ENCODE assay signal across 11 mouse cellular contexts in the genomic region with DNA sequence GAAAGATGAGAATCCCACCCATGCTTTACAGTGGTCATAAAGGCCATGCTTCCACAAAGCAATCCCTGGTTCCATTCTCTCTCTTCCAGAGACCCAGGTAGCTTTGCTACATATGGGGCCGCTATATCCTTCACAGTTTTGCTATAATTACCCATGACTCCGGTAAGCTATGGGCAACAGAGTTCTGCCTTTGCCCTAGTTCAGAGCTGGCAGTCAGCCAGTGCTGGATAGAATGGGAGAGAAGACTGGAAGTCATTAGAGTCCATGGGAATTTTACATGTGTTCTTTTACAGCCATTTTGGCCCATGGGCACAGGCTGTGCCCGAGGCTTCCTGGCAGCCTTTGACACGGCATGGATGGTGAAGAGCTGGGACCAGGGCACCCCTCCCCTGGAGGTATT.
DNase-seq lines count a peak whose midpoint lies in the region; ATAC-seq and TF ChIP-seq lines count a peak whose summit lies in the region.
"Had no signal": no experiment of that assay in that cellular context is flagged by ENCODE, and none has a peak within 500 bp of the region (broad histone marks: within the 10 kb centered on the region; RNA-seq: fewer than 3 reads in every experiment).

No protein-coding gene starts in this region.

- H3ac ChIP-seq in myocyte (ENCODE audit: control insufficient read depth, insufficient read length), result no peak overlapping the region

- H3K79me2 ChIP-seq in myocyte (ENCODE audit: control insufficient read depth, insufficient read depth), result no peaks in the 10 kb centered on the region

- peaks cover 91% of the 10 kb centered on the region for H3K36me3 ChIP-seq in heart, embryonic 10.5 days
- H3K36me3 ChIP-seq in heart, embryonic 13.5 days, result peaks cover 96% of the 10 kb centered on the region
- H3K36me3 ChIP-seq in myocyte (ENCODE audit: control insufficient read depth, insufficient read depth), result peaks cover 49% of the 10 kb centered on the region
- no peaks in the 10 kb centered on the region for H3K36me3 ChIP-seq in forebrain, embryonic 16.5 days (ENCODE audit: control insufficient read depth, insufficient read depth)
- H3K36me3 ChIP-seq: hindbrain, embryonic 15.5 days; neural tube, embryonic 12.5 days had no signal

- H3K4me3 ChIP-seq in heart, embryonic 10.5 days, result no peak overlapping the region
- no peak overlapping the region for H3K4me3 ChIP-seq in heart, embryonic 13.5 days
- no peak overlapping the region for H3K4me3 ChIP-seq in myocyte
- H3K4me3 ChIP-seq in forebrain, embryonic 16.5 days (replicated peaks; ENCODE audit: low read length), result no peak overlapping the region
- H3K4me3 ChIP-seq: erythroblast, embryonic 14.5 days; hindbrain, embryonic 15.5 days; neural tube, embryonic 12.5 days had no signal

- intact Hi-C loops in heart, postnatal 25 days (cut with DNase I), result no loop called here

- H3K27me3 ChIP-seq in heart, embryonic 10.5 days (ENCODE audit: insufficient read depth, poor library complexity, severe bottlenecking), result no peaks in the 10 kb centered on the region
- H3K27me3 ChIP-seq in heart, embryonic 13.5 days (replicated peaks), result no peaks in the 10 kb centered on the region
- H3K27me3 ChIP-seq in myocyte (ENCODE audit: control insufficient read depth, insufficient read depth, insufficient read length), result no peaks in the 10 kb centered on the region
- no peaks in the 10 kb centered on the region for H3K27me3 ChIP-seq in forebrain, embryonic 16.5 days (replicated peaks; ENCODE audit: control insufficient read depth, insufficient read depth, low read length)
- H3K27me3 ChIP-seq: hindbrain, embryonic 15.5 days; neural tube, embryonic 12.5 days had no signal

- 84% methylated on average over 4 of the region's 4 CpGs for WGBS in heart, embryonic 10.5 days
- WGBS in heart, embryonic 13.5 days, result 73% methylated on average over 4 of the region's 4 CpGs
- 51% methylated on average over 4 of the region's 4 CpGs for WGBS in forebrain, embryonic 16.5 days

- H3K9me3 ChIP-seq in heart, embryonic 10.5 days, result no peaks in the 10 kb centered on the region
- no peaks in the 10 kb centered on the region for H3K9me3 ChIP-seq in heart, embryonic 13.5 days
- no peaks in the 10 kb centered on the region for H3K9me3 ChIP-seq in forebrain, embryonic 16.5 days (ENCODE audit: control insufficient read depth, low read length)
- H3K9me3 ChIP-seq: hindbrain, embryonic 15.5 days; neural tube, embryonic 12.5 days had no signal

- no peak for TF ChIP-seq POLR2A in myocyte (IDR thresholded peaks at IDR 0.05; ENCODE audit: insufficient read length, low read depth)

- peak overlapping the region; percentile 73 for H3K27ac ChIP-seq in heart, embryonic 10.5 days
- H3K27ac ChIP-seq in heart, embryonic 13.5 days (replicated peaks), result peak overlapping the region; percentile 92
- no peak overlapping the region for H3K27ac ChIP-seq in forebrain, embryonic 16.5 days (ENCODE audit: low read length)
- H3K27ac ChIP-seq: hindbrain, embryonic 15.5 days; neural tube, embryonic 12.5 days had no signal

- H3K9ac ChIP-seq in heart, embryonic 13.5 days, result peak overlapping the region; percentile 52; the same call in 1 of the 2 replicates
- H3K9ac ChIP-seq in forebrain, embryonic 16.5 days (replicated peaks; ENCODE audit: low read depth, low read length), result no peak overlapping the region
- H3K9ac ChIP-seq: hindbrain, embryonic 15.5 days; neural tube, embryonic 12.5 days had no signal

- no peak for DNase-seq in heart, embryonic 10.5 days (ENCODE audit: low spot score)
- no peak for DNase-seq in heart, postnatal 25 days (ENCODE audit: low spot score)
- DNase-seq in retina, postnatal 1 day, result peak; percentile 67
- no peak for DNase-seq in retina, embryonic 14.5 days (ENCODE audit: low spot score)
- DNase-seq in Muller cell, postnatal 12 days (ENCODE audit: inconsistent ontology term), result no peak

- H3K4me2 ChIP-seq in heart, embryonic 13.5 days, result no peak overlapping the region
- peak overlapping the region; percentile 4 for H3K4me2 ChIP-seq in myocyte (ENCODE audit: low read depth)
- no peak overlapping the region for H3K4me2 ChIP-seq in forebrain, embryonic 16.5 days (ENCODE audit: low read length)
- H3K4me2 ChIP-seq: hindbrain, embryonic 15.5 days; neural tube, embryonic 12.5 days had no signal

- ATAC-seq in heart, embryonic 13.5 days (ENCODE audit: extremely low read depth, insufficient number of reproducible peaks, low FRiP score, low TSS enrichment), result no peak
- ATAC-seq in forebrain, embryonic 16.5 days, result no peak

- H3K4me1 ChIP-seq in heart, embryonic 10.5 days, result peaks cover 40% of the 10 kb centered on the region
- peaks cover 57% of the 10 kb centered on the region for H3K4me1 ChIP-seq in heart, embryonic 13.5 days
- no peaks in the 10 kb centered on the region for H3K4me1 ChIP-seq in forebrain, embryonic 16.5 days (replicated peaks; ENCODE audit: control insufficient read depth, insufficient read depth, low read length)
- H3K4me1 ChIP-seq: neural tube, embryonic 12.5 days had no signal

TF ChIP-seq in myocyte, 11 proteins besides CTCF, POLR2A, EP300 and RAD21:
- TF ChIP-seq TCF3 (IDR thresholded peaks at IDR 0.05; ENCODE audit: insufficient read length, low read depth), result no peak
- TF ChIP-seq MYOG (IDR thresholded peaks at IDR 0.05; ENCODE audit: control insufficient read depth in 1 of 3, insufficient read depth in 1 of 3, insufficient read length in 2 of 3, low read depth in 2 of 3), result no peak
